Mouse (Mus musculus) brain, embryonic 14.5 days (tissue): ENCODE data around the gene Clk2. TPM values are rescaled to one million over a fixed set of nuclear protein-coding genes. Genes with fewer than 3 reads are reported as not detected.
"Not testable (repeated sequence)": the region's sequence is repeated elsewhere in the genome, so short reads cannot be mapped to it uniquely, and the experiment has no call there.

ENCODE experiments used
- DNase-seq: peaks from one replicate; pipeline ENCODE4 v3.0.0-alpha.2; 2011; ENCODE audit warnings: low read depth
- CTCF ChIP-seq: fragments of 200-500 bp; IDR thresholded peaks from 2 replicates; pipeline ENCODE4 v1.5.1; 2012; ENCODE audit warnings: inconsistent platforms, mild to moderate bottlenecking, moderate library complexity, borderline replicate concordance; ENCODE audit not compliant: insufficient read depth, insufficient read length; ENCODE audit errors: extremely low read depth
- POLR2A ChIP-seq: fragments of 200-500 bp; IDR thresholded peaks from 2 replicates; pipeline ENCODE4 v1.6.1; 2012; ENCODE audit warnings: mild to moderate bottlenecking, inconsistent platforms, borderline replicate concordance; ENCODE audit not compliant: poor library complexity, insufficient read depth, insufficient read length, severe bottlenecking; ENCODE audit errors: extremely low read depth
- polyA plus RNA-seq: library from polyadenylated mRNA; depleted of rRNA; stranded (reverse); fragments of >200 nt; gene quantifications from 2 replicates; pipeline ENCODE4 v1.2.3, GENCODE M21; 2012; rRNA removed

The Clk2 gene
- polyA plus RNA-seq, 1 experiment, result 103 TPM

- TF ChIP-seq POLR2A (no peak), CTCF (no peak)
- DNase-seq, result peak; percentile 88
Observed at GRCm38 (mm10) chr3:89214681-89215411, 50.3 kb downstream of the Clk2 start, which contains the start of gene Thbs3. Gene Thbs3, plus strand, starts transcription at chr3:89215180.

DNA sequence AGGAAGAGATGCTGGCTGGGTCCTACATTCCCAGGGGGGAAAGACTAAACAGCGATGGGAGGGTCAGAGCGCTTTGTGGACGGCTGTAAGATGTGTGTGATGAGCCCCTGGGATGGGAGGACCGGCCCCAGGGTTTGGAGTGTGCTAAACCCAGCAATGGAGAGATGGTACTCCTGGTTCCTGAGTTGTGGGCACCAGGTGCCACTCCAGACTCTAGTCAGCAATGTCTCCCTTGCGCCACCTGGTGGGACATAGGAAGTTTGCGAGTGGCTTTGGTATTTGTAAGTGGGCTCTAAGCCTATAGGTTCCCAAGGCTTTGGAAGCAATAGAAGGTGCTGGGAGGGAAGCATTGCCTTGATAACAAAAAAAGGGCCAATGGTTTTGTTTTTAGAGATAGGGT is 51.3 kb downstream of the Clk2 start:
- TF ChIP-seq POLR2A (no peak), CTCF (peak; percentile 90)
- peak; percentile 96 for DNase-seq

DNA sequence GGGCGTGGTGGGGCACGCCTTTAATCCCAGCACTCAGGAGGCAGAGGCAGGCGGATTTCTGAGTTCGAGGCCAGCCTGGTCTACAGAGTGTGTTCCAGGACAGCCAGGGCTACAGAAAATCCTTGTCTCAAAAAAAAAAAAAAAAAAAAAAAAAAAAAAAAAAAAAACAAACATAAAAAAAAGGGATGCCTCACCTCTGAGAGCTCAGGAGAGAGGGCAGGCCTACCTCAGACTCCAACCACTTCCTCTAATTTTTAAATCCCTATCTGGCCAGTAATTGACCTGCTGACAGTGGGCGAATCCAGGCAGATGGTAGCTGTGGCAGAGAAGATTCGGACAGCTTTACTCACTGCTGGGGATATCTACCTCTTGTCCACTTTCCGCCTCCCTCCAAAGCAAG is 51.8 kb downstream of the Clk2 start:
- DNase-seq, result not testable (repeated sequence)

- no peak for DNase-seq
- TF ChIP-seq POLR2A (no peak), CTCF (no peak)
Observed at GRCm38 (mm10) chr3:89218271-89218670, 53.7 kb downstream of the Clk2 start.

DNA sequence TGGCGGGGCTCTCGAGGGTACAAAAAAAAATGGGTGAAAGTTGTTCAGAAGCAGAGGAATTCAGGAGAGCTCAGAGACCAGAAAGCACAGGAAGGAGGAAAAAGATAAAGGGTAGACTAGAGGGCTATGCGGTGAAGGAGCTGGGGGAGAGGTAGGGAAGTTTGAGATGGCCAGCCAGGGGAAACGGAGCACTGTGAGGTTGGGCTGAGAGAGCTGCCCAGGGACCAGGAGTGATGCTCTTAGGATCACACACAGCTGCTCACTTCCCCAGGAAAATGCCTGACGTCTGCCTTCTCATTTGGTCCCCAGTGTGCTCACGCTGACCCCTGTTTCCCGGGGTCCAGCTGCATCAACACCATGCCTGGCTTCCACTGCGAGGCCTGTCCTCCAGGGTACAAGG is 55.0 kb downstream of the Clk2 start:
- no peak for TF ChIP-seq CTCF
- no peak for TF ChIP-seq POLR2A

GRCm38 (mm10) chr3:89221167-89221566 is 56.6 kb downstream of the Clk2 start:
- no peak for TF ChIP-seq POLR2A
- TF ChIP-seq CTCF, result no peak
- no peak for DNase-seq

More for the DNA sequence above, 55.0 kb downstream of the Clk2 start:
- no peak for DNase-seq

DNA sequence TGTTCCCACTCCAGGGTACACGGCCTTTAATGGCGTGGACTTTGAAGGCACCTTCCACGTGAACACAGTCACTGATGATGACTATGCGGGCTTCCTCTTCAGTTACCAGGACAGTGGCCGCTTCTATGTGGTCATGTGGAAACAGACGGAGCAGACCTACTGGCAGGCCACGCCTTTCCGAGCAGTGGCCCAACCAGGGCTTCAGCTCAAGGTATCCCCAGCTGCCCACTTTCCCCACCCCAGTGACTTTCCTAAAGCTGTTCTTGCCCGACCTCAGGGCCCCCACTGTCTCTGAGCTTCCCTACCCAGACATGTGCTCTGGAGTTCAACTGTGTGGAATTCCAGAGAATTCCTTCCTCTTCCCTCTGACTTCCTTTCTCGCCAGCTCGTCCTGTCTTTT is 60.2 kb downstream of the Clk2 start:
- peak; percentile 51 for DNase-seq
- TF ChIP-seq CTCF (no peak), POLR2A (no peak)

DNA sequence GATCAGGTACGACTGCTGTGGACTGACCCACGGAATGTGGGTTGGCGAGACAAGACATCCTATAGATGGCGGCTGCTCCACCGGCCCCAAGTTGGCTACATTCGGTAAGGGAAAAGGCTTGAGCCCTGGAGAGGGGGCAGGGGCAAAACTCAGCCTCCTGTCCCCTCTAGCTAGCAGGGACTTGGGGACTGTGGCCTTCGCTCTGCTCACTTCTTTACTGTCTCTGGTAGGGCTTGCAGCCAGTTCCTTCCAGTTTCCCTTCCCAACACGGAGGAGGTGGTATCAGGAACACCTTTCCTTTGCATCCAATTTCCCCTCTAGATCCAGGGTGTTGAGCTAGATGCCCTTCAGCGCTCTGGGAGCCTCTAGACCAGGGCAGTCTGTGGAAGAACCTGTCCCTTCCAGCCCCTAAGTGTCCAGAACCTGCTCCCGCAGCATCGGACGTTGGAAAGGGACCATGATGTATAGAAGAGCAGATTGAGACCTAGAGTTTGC is 60.8 kb downstream of the Clk2 start:
- TF ChIP-seq CTCF, result no peak
- no peak for TF ChIP-seq POLR2A
- DNase-seq, result no peak

DNA sequence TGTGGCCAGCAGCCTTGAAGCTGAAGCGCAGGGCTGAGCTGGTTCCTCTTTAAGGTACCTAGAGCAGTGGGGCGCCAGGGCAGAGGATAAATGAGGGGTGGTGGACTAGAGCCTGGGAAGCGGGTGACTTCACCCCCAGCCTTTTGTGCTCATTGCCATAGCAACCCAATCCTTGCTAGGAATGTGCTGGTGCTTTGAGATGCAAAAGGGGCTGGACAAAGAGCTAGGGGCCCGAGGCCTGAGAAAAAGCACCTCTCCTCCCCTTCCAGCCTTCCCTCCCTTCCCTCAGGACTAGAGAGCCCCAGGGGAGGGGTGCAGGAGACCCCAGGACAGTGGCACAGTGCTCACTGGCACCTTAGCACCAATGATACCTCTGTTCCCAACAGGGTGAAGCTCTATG is 61.3 kb downstream of the Clk2 start:
- DNase-seq, result peak; percentile 97
- no peak for TF ChIP-seq CTCF
- TF ChIP-seq POLR2A, result peak; percentile 23; the same call in 1 of the 2 replicates

DNA sequence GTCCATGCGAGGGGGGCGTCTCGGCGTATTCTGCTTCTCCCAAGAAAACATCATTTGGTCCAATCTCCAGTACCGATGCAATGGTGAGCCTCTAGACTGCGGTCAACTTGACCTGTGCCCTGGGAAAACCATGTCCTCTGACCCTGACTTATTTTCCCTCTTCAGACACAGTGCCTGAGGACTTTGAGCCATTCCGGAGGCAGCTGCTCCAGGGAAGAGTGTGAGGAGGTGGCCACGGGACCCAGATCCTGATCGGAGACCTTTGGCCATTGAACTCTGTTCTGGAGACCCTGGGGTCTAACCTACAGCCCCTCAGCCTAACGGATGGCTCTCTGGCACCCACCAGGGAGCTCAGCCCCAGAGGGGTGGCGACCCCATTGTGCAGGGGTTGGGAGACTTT is 61.8 kb downstream of the Clk2 start:
- no peak for TF ChIP-seq POLR2A
- TF ChIP-seq CTCF, result no peak
- no peak for DNase-seq

Other genes starting within 250 kb of the Clk2 start
- 19.1 and 25.1 TPM in 2 replicates for gene Ash1l, start 214.2 kb upstream of the Clk2 start, polyA plus RNA-seq
- gene Dap3, start 213.6 kb upstream of the Clk2 start, polyA plus RNA-seq, result 75.2 and 86.7 TPM in 2 replicates
- gene Rusc1, start 71.5 kb upstream of the Clk2 start, polyA plus RNA-seq, result 131 and 149 TPM in 2 replicates
- gene Gm43738, start 63.7 kb upstream of the Clk2 start, polyA plus RNA-seq, result 0.03 and 0.05 TPM in 2 replicates
- gene Fdps, start 62.8 kb upstream of the Clk2 start, polyA plus RNA-seq, result 169 and 202 TPM in 2 replicates
- gene Pklr, start 28.7 kb upstream of the Clk2 start, polyA plus RNA-seq, result 0.14 and 0.21 TPM in 2 replicates
- gene Hcn3, start 4.6 kb upstream of the Clk2 start, polyA plus RNA-seq, result 61.6 and 68.6 TPM in 2 replicates
- gene Scamp3, start 12.7 kb downstream of the Clk2 start, polyA plus RNA-seq, result 132 and 139 TPM in 2 replicates
- 69.1 and 73.8 TPM in 2 replicates for gene Fam189b, start 18.3 kb downstream of the Clk2 start, polyA plus RNA-seq
- 55.6 and 56.3 TPM in 2 replicates for gene Gba, start 38.1 kb downstream of the Clk2 start, polyA plus RNA-seq
- 117 and 168 TPM in 2 replicates for gene Thbs3, start 50.4 kb downstream of the Clk2 start, polyA plus RNA-seq
- gene Mtx1, start 62.3 kb downstream of the Clk2 start, polyA plus RNA-seq, result 146 and 201 TPM in 2 replicates
- gene Muc1, start 64.3 kb downstream of the Clk2 start, polyA plus RNA-seq, result 9.3 and 10.0 TPM in 2 replicates
- 86.7 and 106 TPM in 2 replicates for gene Krtcap2, start 81.2 kb downstream of the Clk2 start, polyA plus RNA-seq
- gene Trim46, start 81.5 kb downstream of the Clk2 start, polyA plus RNA-seq, result 131 and 144 TPM in 2 replicates
- gene Dpm3, start 94.6 kb downstream of the Clk2 start, polyA plus RNA-seq, result 145 and 269 TPM in 2 replicates
- 41.4 and 71.8 TPM in 2 replicates for gene Slc50a1, start 105.8 kb downstream of the Clk2 start, polyA plus RNA-seq
- gene Efna1, start 116.3 kb downstream of the Clk2 start, polyA plus RNA-seq, result 11.2 and 12.0 TPM in 2 replicates
- 59.4 and 60.3 TPM in 2 replicates for gene Efna3, start 158.2 kb downstream of the Clk2 start, polyA plus RNA-seq
- gene Efna4, start 173.2 kb downstream of the Clk2 start, polyA plus RNA-seq, result 12.6 and 22.9 TPM in 2 replicates
- 63.6 and 75.5 TPM in 2 replicates for gene Adam15, start 185.2 kb downstream of the Clk2 start, polyA plus RNA-seq
- 0.38 and 0.57 TPM in 2 replicates for gene Dcst2, start 197.2 kb downstream of the Clk2 start, polyA plus RNA-seq
- gene Dcst1, start 200.5 kb downstream of the Clk2 start, polyA plus RNA-seq, result 0.04 TPM in 1 of 2 replicates, not detected in the other
- 2.4 and 2.8 TPM in 2 replicates for gene Zbtb7b, start 230.0 kb downstream of the Clk2 start, polyA plus RNA-seq
- 4.6 and 5.2 TPM in 2 replicates for gene Lenep, start 238.0 kb downstream of the Clk2 start, polyA plus RNA-seq
- 39.4 and 53.9 TPM in 2 replicates for gene Flad1, start 247.1 kb downstream of the Clk2 start, polyA plus RNA-seq